Mouse (Mus musculus) T-helper 1 cell (primary cell): ENCODE data around the gene Olfr961.

Source experiments
- in situ Hi-C: fragments of 300-600 bp; cut with MboI, MseI; formaldehyde crosslinking; loops from one replicate; pipeline ENCODE4 v1.15.1; 2025; ENCODE audit warnings: high pct_unique_total_duplicates

The Olfr961 gene

GRCm38 (mm10) chr9:39644785-39645184 is at the start of gene Olfr961:
Olfr961 (plus strand) TSS chr9:39645085.
- in situ Hi-C loops = no loop called here

GRCm38 (mm10) chr9:39602536-39603332 is 42.2 kb upstream of the Olfr961 start:
- in situ Hi-C loops = no loop called here

GRCm38 (mm10) chr9:39603333-39603845 is 41.5 kb upstream of the Olfr961 start:
- in situ Hi-C loops = no loop called here

- in situ Hi-C loops = no loop called here
These were observed 40.9 kb upstream of the Olfr961 start, which contains the start of gene AW551984 for GRCm38 (mm10) chr9:39603999-39604453. AW551984 (minus strand) TSS chr9:39604403.

GRCm38 (mm10) chr9:39608497-39608896 is 36.4 kb upstream of the Olfr961 start:
- in situ Hi-C loops = no loop called here

GRCm38 (mm10) chr9:39610355-39610754 is 34.5 kb upstream of the Olfr961 start, which contains the start of gene Olfr148:
Olfr148 (plus strand) TSS chr9:39610655.
- in situ Hi-C loops = no loop called here

GRCm38 (mm10) chr9:39611953-39612352 is 32.9 kb upstream of the Olfr961 start:
- in situ Hi-C loops = no loop called here

- in situ Hi-C loops = no loop called here
These were observed 23.8 kb upstream of the Olfr961 start, which contains the start of gene Olfr960 for GRCm38 (mm10) chr9:39621073-39621472. Olfr960 (plus strand) TSS chr9:39621373.

GRCm38 (mm10) chr9:39623783-39624182 is 21.1 kb upstream of the Olfr961 start:
- in situ Hi-C loops = no loop called here

- in situ Hi-C loops = no loop called here
These were observed 20.2 kb upstream of the Olfr961 start for GRCm38 (mm10) chr9:39624711-39625110.

- in situ Hi-C loops = no loop called here
These were observed 15.8 kb upstream of the Olfr961 start for GRCm38 (mm10) chr9:39629069-39629468.

GRCm38 (mm10) chr9:39633913-39634594 is 10.8 kb upstream of the Olfr961 start:
- in situ Hi-C loops = no loop called here

GRCm38 (mm10) chr9:39647382-39647781 is 2.5 kb downstream of the Olfr961 start:
- in situ Hi-C loops = no loop called here

GRCm38 (mm10) chr9:39654756-39655396 is 10.0 kb downstream of the Olfr961 start:
- in situ Hi-C loops = no loop called here

GRCm38 (mm10) chr9:39666905-39667304 is 22.0 kb downstream of the Olfr961 start, which contains the start of gene Olfr963:
Olfr963 (plus strand) TSS chr9:39667205.
- in situ Hi-C loops = no loop called here

GRCm38 (mm10) chr9:39669723-39670122 is 24.8 kb downstream of the Olfr961 start:
- in situ Hi-C loops = no loop called here

- in situ Hi-C loops = no loop called here
These were observed 29.9 kb downstream of the Olfr961 start for GRCm38 (mm10) chr9:39674820-39675219.

- in situ Hi-C loops = no loop called here
These were observed 33.7 kb downstream of the Olfr961 start for GRCm38 (mm10) chr9:39678557-39678956.

- in situ Hi-C loops = no loop called here
These were observed 34.4 kb downstream of the Olfr961 start for GRCm38 (mm10) chr9:39679280-39679679.
